Mouse (Mus musculus) cerebellum, adult 2 months (tissue): ENCODE data around the gene Grhl1. TPM values are rescaled to one million over a fixed set of nuclear protein-coding genes. Genes with fewer than 3 reads are reported as not detected.
A peak's percentile ranks its signal among the peaks of the same experiment; 100 is the strongest.
"Not testable (repeated sequence)": the region's sequence is repeated elsewhere in the genome, so short reads cannot be mapped to it uniquely, and the experiment has no call there.

Source experiments
- DNase-seq, 2 experiments: peaks; one replicate each; pipeline ENCODE4 v3.0.0; 2021
- H3K27ac ChIP-seq: fragments of 200-500 bp; 2 replicates; pipeline ENCODE4 v1.5.1; 2012; ENCODE audit warnings: low read length, control low read depth, inconsistent platforms; ENCODE audit not compliant: insufficient read depth
- H3K27me3 ChIP-seq: fragments of 200-500 bp; 2 replicates; pipeline ENCODE4 v1.6.1; 2012; ENCODE audit warnings: inconsistent platforms, mild to moderate bottlenecking, low read length, moderate library complexity; ENCODE audit not compliant: control insufficient read depth, insufficient read depth
- H3K4me1 ChIP-seq: fragments of 200-500 bp; 2 replicates; pipeline ENCODE4 v1.6.1; 2011; ENCODE audit warnings: low read length; ENCODE audit not compliant: control insufficient read depth, insufficient read depth
- H3K4me3 ChIP-seq: fragments of 200-500 bp; replicated peaks from 2 replicates; pipeline ENCODE3; 2011; ENCODE audit warnings: mild to moderate bottlenecking, low read depth, low read length, control low read depth; ENCODE audit not compliant: insufficient read depth
- CTCF ChIP-seq: fragments of 200-500 bp; IDR thresholded peaks from 2 replicates; pipeline ENCODE4 v1.5.1; 2011; ENCODE audit warnings: low read depth, mild to moderate bottlenecking, control low read depth, low read length, moderate library complexity, borderline replicate concordance; ENCODE audit not compliant: insufficient read depth
- POLR2A ChIP-seq: fragments of 200-500 bp; IDR thresholded peaks from 2 replicates; pipeline ENCODE4 v1.6.1; 2011; ENCODE audit warnings: low read length, control low read depth, borderline replicate concordance; ENCODE audit not compliant: insufficient read depth
- WGBS: fragments of 180-500 bp; shearing (Covaris S2); methylation state at CpG from one replicate; pipeline ENCODE4 v1.1.7; 2018; 5-methylcytosine and 5-hydroxymethylcytosine counted together
- polyA plus RNA-seq: library from polyadenylated mRNA; depleted of rRNA; stranded (reverse); fragments of >200 nt; gene quantifications from 2 replicates; pipeline ENCODE4 v1.2.3, GENCODE M21; 2012

The Grhl1 gene
- polyA plus RNA-seq, 1 experiment = 2.3 TPM

GRCm38 (mm10) chr12:24634648-24635047, 62.6 kb downstream of the Grhl1 start:
- TF ChIP-seq POLR2A = no peak
- TF ChIP-seq CTCF = no peak
- no peak overlapping the region for H3K27ac ChIP-seq
- H3K4me3 ChIP-seq = no peak overlapping the region
- H3K4me1 ChIP-seq = no peaks in the 10 kb centered on the region
- no peak for DNase-seq
- no peaks in the 10 kb centered on the region for H3K27me3 ChIP-seq
- WGBS = 85% methylated on average over 3 of the region's 3 CpGs

- H3K4me1 ChIP-seq, DNase-seq, H3K4me3 ChIP-seq, H3K27ac ChIP-seq, H3K27me3 ChIP-seq: not testable (repeated sequence)
- 94% methylated on average over 10 of the region's 10 CpGs for WGBS
These were observed 66.7 kb downstream of the Grhl1 start for GRCm38 (mm10) chr12:24638787-24639186.

- 4% methylated on average over 4 of the region's 4 CpGs for WGBS
- H3K4me3 ChIP-seq = no peak overlapping the region
- peaks cover 8% of the 10 kb centered on the region; the same call in 1 of the 2 replicates for H3K4me1 ChIP-seq
- no peak for TF ChIP-seq POLR2A
- no peak for TF ChIP-seq CTCF
- no peaks in the 10 kb centered on the region for H3K27me3 ChIP-seq
- peak; percentile 69 to 77 for DNase-seq
- H3K27ac ChIP-seq = no peak overlapping the region
These were observed 70.3 kb downstream of the Grhl1 start for GRCm38 (mm10) chr12:24642370-24642802.

GRCm38 (mm10) chr12:24644125-24644571, 72.1 kb downstream of the Grhl1 start:
- no peak for DNase-seq
- Histone ChIP-seq H3K27ac (no peak overlapping the region), H3K4me3 (no peak overlapping the region), H3K4me1 (peaks cover 8% of the 10 kb centered on the region; the same call in 1 of the 2 replicates), H3K27me3 (no peaks in the 10 kb centered on the region)
- 22% methylated on average over 1 of the region's 1 CpGs for WGBS
- TF ChIP-seq POLR2A (no peak), CTCF (no peak)

- Histone ChIP-seq H3K27ac (no peak overlapping the region), H3K4me3 (no peak overlapping the region), H3K4me1 (peaks cover 11% of the 10 kb centered on the region; the same call in 1 of the 2 replicates), H3K27me3 (no peaks in the 10 kb centered on the region)
- WGBS = 56% methylated on average over 6 of the region's 6 CpGs
- no peak for TF ChIP-seq CTCF
- TF ChIP-seq POLR2A = no peak
- DNase-seq = no peak
These were observed 73.8 kb downstream of the Grhl1 start for GRCm38 (mm10) chr12:24645901-24646300.

GRCm38 (mm10) chr12:24648094-24648493, 76.0 kb downstream of the Grhl1 start:
- no peak for TF ChIP-seq POLR2A
- no peak for TF ChIP-seq CTCF
- H3K4me1 ChIP-seq = peaks cover 7% of the 10 kb centered on the region; the same call in 1 of the 2 replicates
- H3K27me3 ChIP-seq = no peaks in the 10 kb centered on the region
- no peak for DNase-seq
- no peak overlapping the region for H3K4me3 ChIP-seq
- 59% methylated on average over 1 of the region's 1 CpGs for WGBS
- H3K27ac ChIP-seq = no peak overlapping the region

- TF ChIP-seq CTCF (no peak), POLR2A (no peak)
- Histone ChIP-seq H3K4me1 (peaks cover 7% of the 10 kb centered on the region; the same call in 1 of the 2 replicates), H3K27me3 (no peaks in the 10 kb centered on the region), H3K27ac (no peak overlapping the region), H3K4me3 (peak overlapping the region; percentile 83)
- no peak for DNase-seq
- 7% methylated on average over 22 of the region's 22 CpGs for WGBS
These were observed 78.5 kb downstream of the Grhl1 start for GRCm38 (mm10) chr12:24650415-24651062.

GRCm38 (mm10) chr12:24651063-24651557, 79.0 kb downstream of the Grhl1 start, which contains the start of gene Klf11:
Klf11 (plus strand) TSS chr12:24651274.
- DNase-seq = peak; percentile 95 to 96
- no peak for TF ChIP-seq CTCF
- TF ChIP-seq POLR2A = 0 out of 2 replicates have a peak, but pooled peaks have one; percentile 9
- Histone ChIP-seq H3K27ac (peak within 1 kb of the TSS; percentile 22; the same call in 1 of the 2 replicates), H3K4me3 (peak within 1 kb of the TSS; percentile 83), H3K4me1 (peaks cover 7% of the 10 kb centered on the region; the same call in 1 of the 2 replicates), H3K27me3 (no peaks in the 10 kb centered on the region)
- WGBS = 1% methylated on average over 68 of the region's 68 CpGs
